Mouse (Mus musculus): ENCODE results near the gene Tnxb. TPM values are rescaled to one million over a fixed set of nuclear protein-coding genes. Genes with fewer than 3 reads are reported as not detected.
A peak's percentile ranks its signal among the peaks of the same experiment; 100 is the strongest.
"Not testable (repeated sequence)": the region's sequence is repeated elsewhere in the genome, so short reads cannot be mapped to it uniquely, and the experiment has no call there.

Gene Tnxb
- total RNA-seq, 2 experiments from 2014 or later, result 48.6 to 56.7 TPM

GRCm38 (mm10) chr17:34680191-34680590 lies 9.9 kb downstream of the Tnxb start:
- intact Hi-C loops (cut with DNase I), result loop anchor here (2.0 kb wide), 1 partner anchor 17 kb away; no protein-coding TSS in a partner anchor

GRCm38 (mm10) chr17:34680621-34681020 lies 10.3 kb downstream of the Tnxb start:
- intact Hi-C loops (cut with DNase I), result loop anchor here (2.0 kb wide), 1 partner anchor 18 kb away; no protein-coding TSS in a partner anchor
- no peak for DNase-seq

More at GRCm38 (mm10) chr17:34680191-34680590, 9.9 kb downstream of the Tnxb start:
- no peak for DNase-seq

- intact Hi-C loops (cut with DNase I), result loop anchor here (2.0 kb wide), 1 partner anchor 18 kb away; no protein-coding TSS in a partner anchor
- peak in 1 of 2 experiments; percentile 52 for DNase-seq
Measured at GRCm38 (mm10) chr17:34681132-34681571, 10.8 kb downstream of the Tnxb start.

GRCm38 (mm10) chr17:34681881-34682536 lies 11.7 kb downstream of the Tnxb start:
- intact Hi-C loops (cut with DNase I), result loop anchor here (2.0 kb wide), 1 partner anchor 19 kb away; no protein-coding TSS in a partner anchor
- no peak for DNase-seq

GRCm38 (mm10) chr17:34683179-34683578 lies 12.8 kb downstream of the Tnxb start:
- no peak for DNase-seq
- intact Hi-C loops (cut with DNase I), result no loop called here

- intact Hi-C loops (cut with DNase I), result no loop called here
- no peak for DNase-seq
Measured at GRCm38 (mm10) chr17:34683686-34684220, 13.4 kb downstream of the Tnxb start.

GRCm38 (mm10) chr17:34684253-34684893 lies 14.0 kb downstream of the Tnxb start:
- intact Hi-C loops (cut with DNase I), result no loop called here

GRCm38 (mm10) chr17:34685120-34686110 lies 15.1 kb downstream of the Tnxb start:
- intact Hi-C loops (cut with DNase I), result no loop called here
- peak; percentile 74 to 86 for DNase-seq

More at GRCm38 (mm10) chr17:34684253-34684893, 14.0 kb downstream of the Tnxb start:
- no peak for DNase-seq

GRCm38 (mm10) chr17:34688889-34689288 lies 18.6 kb downstream of the Tnxb start:
- no peak for DNase-seq
- intact Hi-C loops (cut with DNase I), result no loop called here

GRCm38 (mm10) chr17:34690458-34690857 lies 20.1 kb downstream of the Tnxb start:
- peak; percentile 76 to 82 for DNase-seq
- intact Hi-C loops (cut with DNase I), result loop anchor here (5.0 kb wide), 1 partner anchor 38 kb away; no protein-coding TSS in a partner anchor

GRCm38 (mm10) chr17:34692906-34693305 lies 22.6 kb downstream of the Tnxb start:
- DNase-seq, result peak; percentile 87 to 92
- intact Hi-C loops (cut with DNase I), result loop anchor here (5.0 kb wide), 1 partner anchor 41 kb away; no protein-coding TSS in a partner anchor

GRCm38 (mm10) chr17:34699575-34700408 lies 29.5 kb downstream of the Tnxb start:
- intact Hi-C loops (cut with DNase I), result no loop called here

GRCm38 (mm10) chr17:34700671-34701071 lies 30.3 kb downstream of the Tnxb start:
- intact Hi-C loops (cut with DNase I), result no loop called here
- DNase-seq, result peak in 1 of 2 experiments; percentile 30

More at GRCm38 (mm10) chr17:34699575-34700408, 29.5 kb downstream of the Tnxb start:
- no peak for DNase-seq

- DNase-seq; intact Hi-C loops (cut with DNase I): not testable (repeated sequence)
Measured at GRCm38 (mm10) chr17:34706476-34706875, 36.1 kb downstream of the Tnxb start.

GRCm38 (mm10) chr17:34712951-34713350 lies 42.6 kb downstream of the Tnxb start:
- intact Hi-C loops (cut with DNase I), result loop anchor here (1.0 to 10.0 kb wide), 2 partner anchors 59 to 88 kb away; partner anchors contain the start of genes Ppt2 and Prrt1
- peak; percentile 70 to 79 for DNase-seq

GRCm38 (mm10) chr17:34714181-34714907 lies 44.0 kb downstream of the Tnxb start:
- intact Hi-C loops (cut with DNase I), result loop anchor here (2.0 to 10.0 kb wide), 2 partner anchors 84 to 90 kb away; partner anchors contain the start of genes Ppt2 and Prrt1
- not testable (repeated sequence) for DNase-seq

GRCm38 (mm10) chr17:34714908-34715445 lies 44.6 kb downstream of the Tnxb start:
- DNase-seq, result not testable (repeated sequence)
- intact Hi-C loops (cut with DNase I), result loop anchor here (2.0 to 10.0 kb wide), 2 partner anchors 84 to 90 kb away; partner anchors contain the start of genes Ppt2 and Prrt1
